Mouse (Mus musculus) ZHBTc4 (cell line): Measurements from ENCODE around the gene 1190005I06Rik.

Source experiments
- DNase-seq: peaks from one replicate; pipeline ENCODE4 v3.0.0-alpha.2; 2011; ENCODE audit warnings: low read depth, low spot score

1190005I06Rik gene

DNA sequence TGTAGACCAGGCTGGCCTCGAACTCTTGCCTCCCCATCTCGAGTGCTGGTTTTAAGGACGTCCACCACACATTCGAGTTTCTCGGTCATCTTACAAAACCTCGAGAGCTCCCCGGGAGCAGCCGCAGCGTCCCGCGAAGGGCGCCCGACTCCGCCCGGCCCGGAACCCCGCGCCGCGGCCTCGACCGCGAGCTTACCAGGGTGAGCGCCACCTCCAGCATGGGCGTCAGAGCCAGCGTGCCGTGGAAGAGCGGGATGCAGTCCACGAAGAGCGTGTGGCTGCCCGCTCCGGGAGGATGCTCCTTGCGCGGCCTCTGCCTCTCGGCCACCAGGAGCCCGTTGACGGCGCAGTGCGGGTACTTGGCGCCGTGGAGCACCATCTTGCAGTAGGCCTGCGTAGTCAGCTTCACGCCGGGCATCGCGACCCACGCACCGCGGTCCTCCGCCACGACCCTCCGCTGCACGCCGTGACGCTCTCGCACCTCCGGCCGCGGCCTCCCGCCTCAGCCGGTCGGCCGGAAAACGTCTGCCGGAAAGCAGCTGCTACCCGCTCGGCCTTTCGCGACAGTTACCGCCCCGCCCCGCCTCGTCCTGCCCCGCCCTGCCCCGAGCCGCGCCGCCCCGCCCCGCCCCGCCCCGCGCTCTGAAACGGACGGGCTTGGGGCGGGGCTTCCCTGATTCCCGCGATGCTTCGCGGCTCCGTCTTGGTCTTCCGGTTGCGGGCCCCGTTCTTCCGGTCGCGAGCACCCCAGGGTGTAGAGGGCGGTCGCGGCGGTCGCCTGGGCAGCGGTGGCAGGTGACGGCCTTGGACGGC, 20.3 kb upstream of the 1190005I06Rik start, which contains the start of the genes Gm27021 and Cox4i1:
Gene Gm27021, minus strand, starts transcription at position 519 of the 813 bp plus-strand sequence.
Gene Cox4i1, plus strand, starts transcription at position 662 of the 813 bp plus-strand sequence.
- DNase-seq, result peak; percentile 96

DNA sequence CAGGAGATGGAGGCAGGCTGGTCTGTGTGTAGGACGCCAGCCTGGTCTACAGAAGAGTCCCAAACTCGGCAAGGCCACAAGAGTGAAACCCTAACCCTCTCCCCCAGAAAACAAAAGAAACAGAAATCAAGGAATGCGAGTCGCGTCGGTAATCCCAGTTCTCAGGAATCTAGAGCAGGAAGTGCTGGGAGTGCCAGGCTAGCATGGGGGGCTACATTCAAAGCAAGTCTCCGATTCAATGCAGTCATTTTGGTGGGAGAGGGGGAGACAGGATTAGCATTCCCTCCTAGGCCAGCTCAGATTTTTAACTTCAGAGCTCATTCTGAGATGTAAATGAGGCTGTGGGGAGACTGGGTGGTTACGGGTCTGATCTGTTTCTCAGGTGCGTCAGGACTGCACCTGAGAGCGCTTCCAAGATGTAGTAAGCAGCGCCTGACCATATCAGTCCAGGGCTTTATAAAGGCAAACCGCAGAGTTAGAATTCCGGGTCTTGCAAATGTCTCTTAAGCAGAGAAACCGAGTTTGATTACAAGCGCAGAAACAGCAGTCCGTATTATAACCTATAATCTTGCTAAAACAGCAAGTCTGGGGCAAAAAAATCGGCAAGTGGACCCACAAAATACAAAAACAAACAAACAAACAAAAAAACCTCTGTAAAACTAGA, 19.5 kb upstream of the 1190005I06Rik start:
- peak; percentile 72 for DNase-seq

DNA sequence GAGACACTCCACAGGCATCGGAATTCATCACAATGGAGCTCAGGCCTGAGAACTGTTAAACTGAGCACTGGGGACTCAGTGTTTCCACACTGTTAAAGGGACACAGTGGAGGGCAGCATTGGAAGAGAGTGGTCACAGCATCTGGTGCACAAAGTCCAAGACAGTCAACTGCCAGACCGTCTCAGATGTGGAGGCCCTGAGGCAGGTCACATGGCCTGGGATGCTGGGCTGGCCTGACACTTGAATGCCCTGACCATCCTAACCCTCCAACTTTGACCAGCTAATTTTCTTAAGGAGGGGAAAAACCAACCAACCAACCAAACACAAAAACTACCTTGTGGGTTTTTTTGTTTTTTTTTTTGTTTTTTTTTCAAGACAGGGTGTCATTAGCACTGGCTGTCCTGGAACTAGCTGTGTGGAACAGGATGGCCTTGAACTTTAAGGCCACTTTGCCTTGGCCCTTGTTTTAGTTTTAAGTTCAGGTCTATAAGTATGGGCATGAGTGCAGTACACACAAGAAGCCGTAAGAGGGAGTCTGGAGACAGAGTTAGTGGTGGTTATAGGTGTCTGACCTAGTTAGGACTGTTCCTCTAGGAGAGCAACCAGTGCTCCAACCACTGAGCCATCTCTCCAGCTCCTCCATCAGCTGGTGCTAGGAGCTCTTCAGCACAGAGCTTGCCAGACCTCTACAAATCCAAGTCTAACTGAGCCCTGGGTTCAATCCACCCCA, 18.5 kb upstream of the 1190005I06Rik start:
- peak; percentile 85 for DNase-seq

DNA sequence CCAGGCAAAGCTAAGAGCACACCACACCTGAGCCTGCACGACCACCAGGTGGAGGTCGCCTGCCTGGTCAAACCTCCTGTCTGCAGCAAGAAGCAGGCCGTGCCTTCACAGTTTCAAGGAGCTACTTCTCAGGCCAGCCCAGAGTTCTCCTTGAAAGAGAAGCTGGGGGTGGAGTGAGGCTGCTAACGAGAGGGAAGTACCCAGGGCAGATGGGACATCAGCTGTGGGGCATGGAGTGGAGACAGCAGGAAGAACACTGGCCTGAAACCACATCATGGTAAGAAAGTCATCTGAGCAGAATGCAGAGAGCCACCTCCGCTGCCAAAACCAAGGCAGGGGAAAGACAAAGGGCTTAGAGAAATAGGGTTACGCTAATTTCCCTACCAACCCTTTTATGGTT, 17.1 kb upstream of the 1190005I06Rik start:
- no peak for DNase-seq

DNA sequence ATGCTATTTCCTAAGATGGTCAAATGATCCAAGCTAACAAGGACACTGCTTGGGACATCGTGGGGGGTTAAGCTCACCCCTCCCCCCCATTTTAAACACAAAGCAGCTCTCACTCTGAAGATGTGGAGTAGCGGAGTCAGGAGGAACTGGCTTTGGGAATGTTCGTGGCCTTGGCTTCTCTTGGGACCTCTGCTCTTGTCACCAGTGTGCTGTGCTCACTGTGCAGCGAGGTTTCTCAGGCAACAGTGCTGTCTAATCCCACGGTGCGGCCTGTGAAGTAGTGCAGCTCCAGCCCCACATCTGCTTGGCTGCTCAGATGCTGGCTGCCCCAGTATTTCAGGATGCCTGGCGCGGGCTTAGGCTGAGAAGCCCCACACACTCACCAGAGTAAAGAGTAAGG, 10.0 kb upstream of the 1190005I06Rik start:
- peak; percentile 38 for DNase-seq

DNA sequence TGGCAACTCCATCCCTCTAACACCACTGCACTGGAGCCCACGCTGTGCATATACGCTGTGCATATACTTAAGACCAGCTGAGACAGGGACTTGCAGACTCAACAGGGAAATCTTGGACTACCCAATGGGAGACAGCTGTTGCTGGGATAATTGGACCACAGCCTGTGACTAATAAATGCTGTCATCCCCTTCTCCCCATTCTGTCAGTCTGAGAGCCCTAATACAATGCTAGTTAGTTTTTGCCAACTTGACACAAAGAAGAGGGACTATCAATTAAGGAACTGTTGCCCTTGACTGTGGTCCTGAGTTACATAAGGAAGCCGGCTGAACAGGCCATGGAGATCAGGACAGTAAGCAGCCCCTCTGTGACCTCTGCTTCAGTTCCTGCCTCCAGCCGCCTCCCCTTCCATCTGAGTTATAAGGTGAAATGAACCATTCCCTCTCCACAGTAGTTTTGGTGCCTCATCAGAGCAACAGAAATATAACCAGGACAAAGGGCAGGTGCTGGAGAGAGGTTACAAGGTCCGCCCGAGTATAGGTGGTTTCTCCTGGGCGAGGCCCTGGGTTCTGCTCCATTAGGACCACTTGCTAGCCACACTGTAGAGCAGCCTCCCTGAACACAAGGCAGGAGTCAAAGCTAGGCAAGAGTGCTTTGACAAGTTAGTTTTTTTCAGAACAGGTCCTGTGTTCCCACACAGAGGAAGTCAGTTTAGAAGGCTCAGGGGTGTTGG, 9.1 kb upstream of the 1190005I06Rik start:
- no peak for DNase-seq

DNA sequence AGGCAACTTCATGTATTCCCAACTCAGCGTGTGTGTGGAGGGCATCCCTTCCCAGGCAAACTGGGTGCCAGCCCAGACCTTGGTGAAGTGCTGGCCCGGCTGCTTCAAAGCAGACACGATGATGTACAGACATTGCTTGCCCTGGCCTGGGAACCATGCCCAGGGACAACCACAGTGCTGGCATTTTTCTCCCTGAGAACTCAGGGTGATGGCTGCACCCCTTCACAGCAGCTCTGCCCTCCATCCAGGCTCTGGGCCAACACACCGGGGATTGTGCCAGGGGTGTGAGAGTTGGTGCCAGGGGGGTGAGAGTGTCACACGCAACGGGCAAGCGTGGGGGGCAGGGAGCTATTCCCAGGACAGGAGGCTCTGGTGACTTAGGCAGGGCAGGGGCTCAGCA, 2.8 kb downstream of the 1190005I06Rik start:
- no peak for DNase-seq

DNA sequence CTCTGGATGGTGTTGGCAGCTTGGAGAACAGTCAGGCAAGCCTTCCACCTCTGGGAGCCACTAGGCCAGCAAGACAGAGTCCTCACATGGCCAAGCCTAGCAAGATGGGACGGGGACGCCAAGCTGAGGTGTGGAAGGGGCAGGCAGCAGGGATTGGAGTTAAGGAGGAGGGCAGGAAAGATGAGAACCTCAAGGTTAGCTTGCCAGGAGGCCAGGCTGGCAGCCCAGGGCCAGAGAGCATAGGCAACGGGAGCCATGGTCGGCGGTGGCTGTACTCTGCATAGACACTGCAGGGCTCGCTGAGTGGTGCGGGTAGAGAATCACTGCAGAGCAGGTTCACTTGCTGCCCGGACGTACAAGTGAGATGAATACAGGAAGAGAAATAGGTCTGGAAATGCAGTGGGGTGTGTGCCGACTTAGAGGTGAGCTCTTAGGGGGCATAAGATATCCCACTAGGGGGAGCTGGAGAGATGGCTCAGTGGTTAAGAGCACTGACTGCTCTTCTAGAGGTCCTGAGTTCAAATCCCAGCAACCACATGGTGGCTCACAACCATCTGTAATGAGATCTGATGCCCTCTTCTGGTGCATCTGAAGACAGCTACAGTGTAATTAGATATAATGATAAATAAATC, 5.3 kb downstream of the 1190005I06Rik start:
- peak; percentile 60 for DNase-seq

DNA sequence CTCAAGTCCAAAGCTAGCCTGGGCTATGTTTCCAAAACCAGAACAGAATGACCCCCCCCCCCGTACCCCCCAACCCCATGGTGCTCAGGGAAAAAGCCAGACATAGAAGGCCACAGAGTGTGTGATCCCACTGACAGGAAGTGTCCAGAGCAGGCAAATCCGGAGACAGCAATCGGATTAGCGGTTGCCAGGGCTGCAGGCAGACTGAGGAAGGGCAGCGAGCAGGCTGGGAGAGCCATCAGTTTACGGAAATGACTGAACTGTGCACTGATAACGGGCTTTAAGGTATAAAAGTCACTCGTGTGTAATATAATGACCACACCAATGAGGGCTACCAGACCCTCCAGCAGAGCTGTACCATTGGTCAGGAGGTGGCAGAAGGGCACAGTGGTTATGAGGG, 6.2 kb downstream of the 1190005I06Rik start:
- no peak for DNase-seq

DNA sequence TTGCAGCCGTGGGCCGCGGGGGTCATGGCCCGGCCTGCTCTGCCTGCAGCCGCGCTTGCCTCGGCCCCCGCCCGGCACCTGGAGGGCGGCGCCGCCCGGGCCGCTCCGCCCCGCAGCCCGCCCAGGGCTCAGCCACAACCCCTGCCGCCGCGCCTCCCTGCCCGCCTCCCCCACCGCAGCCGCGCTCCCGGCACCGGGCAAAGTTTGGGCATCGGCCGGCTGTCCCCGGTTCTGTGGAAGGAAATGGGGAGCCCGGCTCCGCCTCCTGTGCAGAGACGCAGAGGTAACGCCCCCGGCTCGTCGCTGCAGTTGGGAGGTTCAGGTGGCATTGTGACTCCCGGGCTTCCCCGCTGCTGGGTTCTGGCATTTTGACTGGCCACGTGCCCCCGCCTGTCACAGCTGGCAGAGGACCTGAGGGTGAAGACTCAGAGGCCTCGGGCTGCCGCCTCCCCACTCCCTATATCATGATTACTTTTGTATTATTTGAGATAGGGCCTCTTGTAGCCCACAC, 13.0 kb downstream of the 1190005I06Rik start:
- peak; percentile 28 for DNase-seq

DNA sequence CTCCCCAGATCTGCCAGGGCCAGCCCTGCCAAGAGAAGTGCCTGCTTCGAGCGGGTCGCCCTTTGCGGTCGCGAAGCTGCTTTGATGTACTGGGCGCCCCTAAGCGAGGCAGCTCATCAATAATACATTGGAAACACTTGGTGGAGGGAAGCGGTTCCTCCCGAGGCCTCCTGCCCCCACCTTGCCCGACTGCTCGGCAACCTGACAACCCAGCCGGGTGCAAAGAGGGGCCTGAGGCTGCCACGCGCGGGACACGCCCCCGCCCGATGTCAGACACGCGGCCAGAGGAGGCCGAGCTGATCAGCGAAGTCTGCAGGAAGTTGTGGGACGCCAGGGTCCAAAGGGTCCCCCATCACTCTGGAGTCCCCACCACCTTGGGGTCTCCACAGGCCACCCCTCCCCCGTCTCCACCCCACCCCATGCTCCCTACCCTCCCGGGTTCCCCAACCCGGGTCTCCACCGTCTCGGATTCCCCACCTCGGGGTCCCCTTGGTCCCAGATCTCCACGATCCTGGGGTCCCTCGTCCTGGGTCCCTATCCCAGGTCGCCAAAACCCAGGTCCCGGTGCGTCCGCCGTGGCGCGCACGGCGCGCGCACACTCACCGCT, 13.7 kb downstream of the 1190005I06Rik start:
- DNase-seq, result peak; percentile 50

DNA sequence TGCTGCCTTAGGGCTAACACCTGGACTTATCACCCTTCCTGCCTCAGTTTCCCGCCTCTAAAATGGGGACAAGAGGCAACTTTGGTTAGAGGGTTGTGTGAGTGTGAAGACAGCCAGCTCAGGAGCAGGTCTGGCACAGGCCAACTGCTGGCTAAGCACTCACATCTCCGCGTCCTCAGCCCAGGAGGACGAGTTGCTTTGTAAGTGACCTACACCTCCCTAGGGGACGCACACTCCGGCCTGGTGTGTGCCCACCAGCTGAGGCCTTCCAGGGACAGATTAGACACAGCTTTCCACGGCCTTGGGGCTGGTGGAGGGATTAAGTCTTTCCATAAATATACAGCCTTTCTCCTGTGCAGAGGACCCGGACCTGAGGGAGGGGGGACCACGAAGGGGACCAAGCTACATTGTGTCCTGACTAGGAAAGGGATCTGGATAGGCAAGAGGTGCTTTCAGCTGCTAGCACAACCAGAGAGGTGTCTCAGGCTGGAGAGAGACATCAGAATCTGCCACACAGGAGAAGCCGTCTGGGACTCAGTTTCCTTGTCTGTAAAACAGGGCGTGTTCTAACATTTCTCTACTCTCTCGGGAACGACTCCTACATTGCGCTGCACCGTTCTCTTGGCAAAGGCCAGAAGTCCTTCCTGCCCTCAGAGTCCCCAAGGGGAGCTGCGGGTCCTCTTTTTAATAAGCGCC, 14.3 kb downstream of the 1190005I06Rik start:
- no peak for DNase-seq

DNA sequence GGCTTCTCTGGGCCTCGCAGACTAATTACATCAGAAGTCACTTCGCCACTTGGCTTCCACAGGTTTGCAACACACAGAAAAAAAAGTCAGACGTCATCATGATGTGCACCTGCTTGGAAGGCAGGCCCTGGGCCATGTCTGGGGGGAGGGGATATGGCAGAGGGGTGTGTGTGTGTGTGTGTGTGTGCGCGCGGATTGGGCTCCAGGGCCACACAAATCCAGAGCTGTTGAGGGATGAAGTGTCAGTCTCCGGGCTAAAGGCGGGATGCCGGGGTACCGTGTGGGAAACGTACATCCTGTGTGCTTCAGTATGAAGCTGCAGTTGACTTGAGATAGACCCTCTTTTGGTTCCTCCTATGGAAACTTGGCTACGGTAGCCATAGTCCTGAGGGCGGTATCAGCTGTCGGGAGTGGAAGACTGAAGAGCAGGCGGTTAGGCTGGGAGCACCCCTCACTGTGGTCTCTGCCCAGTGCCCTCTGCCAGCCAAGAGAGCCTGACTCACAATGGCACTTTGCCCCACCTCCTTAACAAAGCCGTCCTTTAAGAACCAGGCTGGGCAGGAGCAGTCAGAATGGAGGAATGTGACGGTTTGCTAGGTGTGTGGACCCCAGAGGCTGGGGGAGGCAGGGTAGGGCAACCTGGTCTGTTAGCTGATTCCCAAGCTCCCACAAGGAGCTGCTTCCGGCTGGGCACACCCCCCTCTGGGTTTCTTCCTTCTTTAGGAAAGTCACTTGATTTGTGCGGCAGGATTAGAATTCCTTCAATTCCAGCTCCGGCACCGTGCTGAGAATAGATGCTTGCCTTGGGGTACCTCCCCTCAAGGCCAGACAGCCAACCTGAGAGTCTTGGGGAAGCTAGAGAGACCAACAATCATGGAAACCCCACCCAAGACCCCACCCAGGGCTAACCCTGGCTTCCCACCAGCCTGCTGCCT, 15.7 kb downstream of the 1190005I06Rik start:
- peak; percentile 83 for DNase-seq

DNA sequence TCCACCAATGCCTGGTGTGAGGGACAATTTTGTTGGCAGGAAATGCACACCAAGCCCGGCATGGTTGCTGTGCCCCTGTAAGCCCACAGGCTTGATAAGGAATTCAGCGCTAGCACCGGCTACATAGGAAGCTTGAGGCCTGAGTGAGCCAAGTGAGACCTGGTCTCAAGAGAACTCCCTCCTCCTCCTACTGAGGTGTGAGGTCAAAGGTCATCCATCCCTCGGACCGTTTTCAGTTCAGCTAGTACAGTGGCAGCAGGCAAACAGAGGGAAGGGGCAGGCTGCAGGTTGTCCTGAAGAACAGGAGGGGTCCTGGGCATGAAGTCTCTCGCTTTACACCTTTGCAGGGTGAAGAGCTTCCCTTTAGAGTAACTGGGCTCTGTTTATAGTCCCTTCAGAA, 16.6 kb downstream of the 1190005I06Rik start:
- no peak for DNase-seq

DNA sequence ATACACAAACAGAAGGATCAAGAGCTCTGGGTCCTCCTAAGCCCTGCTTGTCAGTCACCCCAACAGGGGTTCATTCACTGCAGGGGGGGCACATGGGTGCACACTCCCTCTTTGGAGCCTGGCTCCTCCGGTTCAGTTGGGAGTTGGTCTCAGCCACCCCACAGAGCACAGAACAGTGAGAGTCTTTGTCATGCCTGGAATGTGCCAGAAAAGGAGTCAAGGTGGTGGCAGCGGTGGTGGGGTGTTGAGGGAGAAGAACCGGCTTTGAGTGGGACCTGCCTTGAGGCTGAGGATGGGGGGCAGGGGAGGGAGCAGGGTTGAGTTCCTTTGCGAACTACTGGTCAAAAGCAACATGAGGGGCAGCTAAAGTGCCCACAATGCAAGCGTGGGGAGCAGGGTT, 17.4 kb downstream of the 1190005I06Rik start:
- DNase-seq, result peak; percentile 54

DNA sequence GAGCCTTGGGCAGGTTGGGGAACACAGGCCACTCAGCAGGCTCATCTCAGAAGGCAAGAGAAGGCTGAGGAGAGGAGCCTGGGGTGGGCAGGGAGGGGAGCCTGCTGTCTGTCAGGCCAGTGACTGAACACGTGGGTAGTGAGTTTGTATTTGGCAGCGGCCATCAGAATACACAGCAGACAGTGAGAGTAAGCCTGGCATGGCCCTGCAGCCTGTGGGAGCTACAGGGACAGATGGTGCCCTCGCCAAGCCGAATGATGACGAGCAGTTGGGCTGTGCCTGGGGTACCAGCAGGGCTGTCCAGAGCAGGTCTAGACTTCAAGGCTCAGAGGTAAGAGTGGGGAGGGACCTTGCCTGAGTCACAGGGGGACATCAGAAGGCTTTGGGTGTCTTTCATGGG, 20.1 kb downstream of the 1190005I06Rik start:
- DNase-seq, result no peak

DNA sequence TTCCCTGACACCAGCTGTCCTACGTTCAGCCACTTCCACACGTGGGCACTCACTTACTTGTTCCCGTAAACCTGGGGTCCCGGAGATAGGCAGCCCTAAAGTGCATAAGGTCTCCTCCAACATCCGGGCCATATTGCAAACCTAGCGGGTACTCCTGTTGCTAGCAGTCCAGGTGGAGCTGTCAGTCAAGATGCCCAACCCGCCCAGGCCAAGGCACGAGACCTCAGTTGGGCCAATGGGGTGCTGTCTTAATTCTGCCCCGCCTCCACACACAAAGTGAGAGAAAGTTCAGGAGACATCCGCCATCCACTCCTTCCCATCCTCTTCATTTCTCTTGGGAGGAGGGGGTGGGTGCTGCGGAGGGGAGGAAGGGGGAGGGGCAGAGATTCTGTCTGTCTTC, 21.0 kb downstream of the 1190005I06Rik start:
- DNase-seq, result peak; percentile 95

DNA sequence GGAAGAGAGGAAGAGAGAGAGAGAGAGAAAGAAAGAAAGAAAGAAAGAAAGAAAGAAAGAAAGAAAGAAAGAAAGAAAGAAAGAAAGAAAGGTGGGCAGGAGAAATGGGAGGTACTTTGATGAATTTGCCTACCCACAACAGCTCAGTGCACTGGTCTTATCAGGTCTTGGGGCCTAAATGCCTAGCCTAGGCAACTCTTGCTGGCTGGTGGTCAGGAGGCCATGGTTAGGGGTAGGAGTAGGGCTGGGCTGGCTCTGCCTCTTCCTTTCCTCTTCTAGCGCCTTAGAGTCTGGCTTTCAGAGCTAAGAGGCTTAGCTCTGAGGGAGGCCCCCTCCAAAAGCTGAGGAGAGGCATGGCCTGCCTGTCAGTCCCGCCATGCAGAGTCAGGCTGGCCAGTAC, 23.8 kb downstream of the 1190005I06Rik start:
- no peak for DNase-seq

DNA sequence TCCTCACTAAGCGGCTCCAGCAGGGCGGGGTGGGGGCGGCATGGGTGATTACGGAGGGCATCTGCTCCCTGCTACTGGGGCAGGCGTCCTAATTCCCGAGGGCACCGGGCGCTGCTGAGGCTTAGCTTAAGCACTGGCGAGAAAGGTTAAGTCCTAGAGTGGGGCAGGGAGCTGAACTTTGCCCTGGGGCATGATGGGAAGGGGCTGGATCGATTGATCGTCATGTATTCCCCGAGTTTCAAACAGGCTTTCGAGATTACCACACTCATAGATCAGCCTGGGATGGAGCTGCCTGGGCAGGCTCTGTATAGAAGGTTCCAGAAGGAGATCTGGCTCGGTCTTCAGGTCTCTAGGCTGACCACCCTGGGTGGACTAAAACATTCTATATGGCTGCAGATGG, 25.3 kb downstream of the 1190005I06Rik start:
- peak; percentile 41 for DNase-seq
